Mouse (Mus musculus): ENCODE measurements around the gene Ubn2.

DNA sequence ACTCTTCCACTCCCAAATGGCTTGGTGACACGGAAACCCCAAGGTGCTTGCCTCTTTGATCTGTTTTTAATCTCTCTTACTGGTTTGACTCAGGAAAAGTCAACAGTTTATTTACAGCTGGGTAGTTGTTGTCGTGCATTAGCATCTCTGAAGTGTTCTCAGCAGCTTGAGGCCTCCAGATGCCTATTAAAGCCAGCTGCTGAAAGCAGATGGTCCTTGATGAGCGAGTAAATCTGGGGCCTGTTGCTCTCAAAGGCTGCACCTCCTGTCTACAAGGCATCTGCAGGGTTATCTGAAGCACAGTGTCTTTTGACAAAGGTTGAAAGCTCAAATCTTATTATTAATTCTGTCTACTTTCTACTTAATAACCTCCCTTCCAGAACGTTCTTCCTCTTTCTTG is 61.9 kb downstream of the Ubn2 start:
- TF ChIP-seq POLR2A (IDR thresholded peaks at IDR 0.05; ENCODE audit: borderline replicate concordance, control insufficient read depth, low read depth, low read length) (no peak), CTCF (IDR thresholded peaks at IDR 0.05; ENCODE audit: control insufficient read depth, insufficient read depth, low read length) (no peak)

Data from bone marrow, adult 2 months (tissue).